Mouse (Mus musculus) cortical plate, adult 2 months (tissue): ENCODE results near the gene Tnik. TPM values are rescaled to one million over a fixed set of nuclear protein-coding genes. Genes with fewer than 3 reads are reported as not detected.

ENCODE experiments used
- H3K27ac ChIP-seq: fragments of 200-500 bp; 2 replicates; pipeline ENCODE4 v1.5.1; 2012; ENCODE audit warnings: low read length, control low read depth, inconsistent platforms; ENCODE audit not compliant: insufficient read depth
- H3K4me1 ChIP-seq: fragments of 200-500 bp; 2 replicates; pipeline ENCODE4 v1.6.1; 2011; ENCODE audit warnings: low read length; ENCODE audit not compliant: control insufficient read depth, insufficient read depth
- H3K4me3 ChIP-seq: fragments of 200-500 bp; 2 replicates; pipeline ENCODE4 v1.5.1; 2011; ENCODE audit warnings: mild to moderate bottlenecking, low read length, control low read depth; ENCODE audit not compliant: insufficient read depth
- CTCF ChIP-seq: fragments of 200-500 bp; IDR thresholded peaks from 2 replicates; pipeline ENCODE4 v1.5.1; 2011; ENCODE audit warnings: mild to moderate bottlenecking, control low read depth, low read length; ENCODE audit not compliant: insufficient read depth; ENCODE audit errors: extremely low read depth
- POLR2A ChIP-seq: fragments of 200-500 bp; IDR thresholded peaks from 2 replicates; pipeline ENCODE4 v1.6.1; 2011; ENCODE audit warnings: mild to moderate bottlenecking, low read length, control low read depth; ENCODE audit not compliant: insufficient read depth; ENCODE audit errors: extremely low read depth
- polyA plus RNA-seq: library from polyadenylated mRNA; depleted of rRNA; stranded (reverse); fragments of >200 nt; gene quantifications from 2 replicates; pipeline ENCODE4 v1.2.3, GENCODE M21; 2012

Gene Tnik
- polyA plus RNA-seq, 1 experiment: 95.8 TPM

DNA sequence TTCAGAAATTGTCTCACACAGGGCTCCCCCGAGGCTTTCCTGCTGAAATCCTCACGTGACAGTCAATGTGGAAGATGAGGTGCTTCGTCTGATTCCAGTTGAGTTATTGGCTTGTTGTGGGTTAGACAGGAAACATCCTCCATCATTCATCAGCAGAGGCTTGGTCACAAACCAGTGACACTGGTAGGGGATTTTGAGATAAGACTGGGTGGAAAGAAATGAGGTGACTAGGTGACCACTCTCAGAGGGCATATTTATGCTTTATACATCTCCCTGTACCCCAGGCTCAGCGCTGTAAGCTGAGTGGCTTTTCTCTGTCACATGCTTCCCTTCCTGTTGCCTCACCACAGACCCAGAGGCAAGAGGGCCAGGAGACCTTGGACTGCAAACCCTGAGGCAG is 184.9 kb downstream of the Tnik start:
- TF ChIP-seq CTCF: no peak
- no peak overlapping the region for H3K4me3 ChIP-seq
- no peak overlapping the region for H3K27ac ChIP-seq
- peaks cover 2% of the 10 kb centered on the region; the same call in 1 of the 2 replicates for H3K4me1 ChIP-seq

DNA sequence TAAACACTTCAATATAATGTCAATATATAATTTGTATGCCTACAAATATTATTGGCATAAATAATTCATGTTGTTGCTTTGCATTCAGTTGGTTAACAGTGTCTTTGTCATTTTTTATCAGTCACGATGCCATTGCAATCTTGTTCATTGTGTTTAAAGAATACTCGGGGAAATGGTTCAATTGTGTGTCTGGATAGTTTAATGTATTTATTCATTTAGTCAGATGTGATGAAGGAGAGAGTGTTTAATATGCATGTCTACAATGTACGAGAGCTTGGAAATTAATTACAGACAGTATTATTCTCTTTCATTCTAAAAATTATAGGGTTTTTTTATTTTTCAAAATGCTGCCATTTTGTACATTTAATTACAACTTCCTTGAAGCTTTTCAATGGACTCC is 190.4 kb downstream of the Tnik start:
- Histone ChIP-seq H3K27ac (no peak overlapping the region), H3K4me1 (peaks cover 6% of the 10 kb centered on the region), H3K4me3 (no peak overlapping the region)
- TF ChIP-seq CTCF (no peak), POLR2A (no peak)

DNA sequence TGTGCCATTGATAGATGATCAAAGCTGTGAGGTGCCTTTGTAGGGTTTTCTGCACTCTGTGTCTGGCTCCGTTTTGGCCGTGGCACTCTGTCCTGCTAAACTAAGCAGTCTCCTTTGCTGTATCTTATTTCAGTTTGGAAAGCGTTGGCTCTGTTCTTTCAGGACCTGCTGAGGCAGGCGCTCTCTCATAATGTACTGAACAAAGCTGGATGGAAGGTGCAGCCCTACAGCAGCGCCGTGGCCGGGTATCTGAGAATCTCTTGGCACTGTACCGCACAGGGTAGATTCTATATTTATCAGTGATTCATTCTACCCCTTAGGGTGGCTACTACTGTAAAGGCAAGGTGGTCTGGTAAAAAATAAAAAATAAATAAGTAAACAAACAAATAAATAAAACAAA is 193.8 kb downstream of the Tnik start:
- Histone ChIP-seq H3K4me1 (peaks cover 6% of the 10 kb centered on the region; the same call in 1 of the 2 replicates), H3K4me3 (no peak overlapping the region), H3K27ac (no peak overlapping the region)
- no peak for TF ChIP-seq POLR2A
- no peak for TF ChIP-seq CTCF

DNA sequence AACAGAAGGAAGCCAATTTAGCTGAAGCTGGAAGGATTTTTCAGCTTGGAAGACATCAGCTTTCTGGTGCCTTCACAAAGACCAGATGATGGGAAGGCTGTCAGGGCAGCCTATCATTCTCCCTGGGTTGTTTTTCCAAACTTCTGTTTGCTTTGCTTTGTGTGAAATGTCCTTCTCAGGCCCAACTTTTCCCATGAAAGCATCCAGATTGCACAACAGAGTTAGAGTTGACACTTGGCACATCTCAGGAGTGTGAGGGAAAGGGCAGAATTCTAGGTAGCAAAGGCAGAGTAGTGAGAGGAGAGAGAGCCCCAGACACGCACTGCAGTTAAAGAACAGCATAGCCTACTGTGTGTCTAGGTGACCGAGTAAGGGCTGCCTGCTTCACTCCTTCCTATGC is 194.5 kb downstream of the Tnik start:
- H3K4me1 ChIP-seq: peaks cover 6% of the 10 kb centered on the region; the same call in 1 of the 2 replicates
- H3K4me3 ChIP-seq: no peak overlapping the region
- TF ChIP-seq CTCF: no peak
- TF ChIP-seq POLR2A: no peak
- no peak overlapping the region; the same call in 1 of the 2 replicates for H3K27ac ChIP-seq

DNA sequence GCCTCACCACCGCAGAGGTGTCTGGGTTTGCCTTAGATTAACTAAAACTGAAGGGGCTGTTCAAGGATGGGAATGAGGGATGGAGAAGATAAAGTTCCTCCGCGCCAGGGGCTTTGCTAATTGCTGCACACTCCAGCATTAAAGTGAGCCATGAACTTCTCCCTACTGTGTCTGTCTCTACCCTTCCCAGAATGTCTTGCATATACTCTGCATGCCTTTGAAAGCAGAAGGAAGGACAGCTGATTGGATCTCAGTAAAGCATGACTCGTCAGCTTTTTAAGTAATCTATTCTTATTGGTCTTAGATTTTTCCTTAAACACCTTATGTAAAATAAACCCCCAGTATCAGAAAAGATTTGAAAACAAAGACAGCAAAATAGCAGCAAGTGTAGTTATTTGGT is 203.7 kb downstream of the Tnik start:
- Histone ChIP-seq H3K4me1 (peaks cover 4% of the 10 kb centered on the region), H3K27ac (no peak overlapping the region), H3K4me3 (no peak overlapping the region)
- no peak for TF ChIP-seq CTCF

DNA sequence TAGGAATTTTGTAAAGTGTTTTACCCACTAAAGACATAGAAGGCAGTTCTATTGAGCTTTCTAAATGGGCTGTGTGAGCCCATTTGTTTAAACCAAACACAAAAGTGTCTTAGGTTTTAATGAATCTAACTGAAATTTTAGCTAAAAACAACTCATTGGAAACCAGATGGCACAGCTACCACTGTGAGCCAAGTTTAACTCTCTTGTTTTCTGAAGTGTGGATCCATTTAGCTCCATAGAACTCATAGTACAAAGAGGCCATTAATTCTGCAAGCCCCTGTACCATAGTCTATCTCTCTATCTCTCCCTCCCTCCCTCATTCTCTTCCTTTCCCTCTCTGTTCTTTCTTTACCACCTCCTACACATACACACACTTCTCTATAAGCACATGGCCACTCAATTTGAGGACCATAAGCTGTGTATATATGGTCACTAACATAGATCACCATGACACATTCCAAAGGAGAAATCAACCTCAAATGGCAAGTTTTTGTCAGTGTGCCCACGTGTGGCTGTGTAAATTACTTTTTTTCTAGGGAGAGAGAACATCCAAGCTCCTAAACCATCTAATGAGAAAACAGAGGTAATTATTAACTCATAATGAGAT is 204.2 kb downstream of the Tnik start:
- no peak for TF ChIP-seq CTCF
- TF ChIP-seq POLR2A: no peak
- Histone ChIP-seq H3K4me3 (no peak overlapping the region), H3K27ac (peak overlapping the region; percentile 62; the same call in 1 of the 2 replicates), H3K4me1 (peaks cover 4% of the 10 kb centered on the region)

DNA sequence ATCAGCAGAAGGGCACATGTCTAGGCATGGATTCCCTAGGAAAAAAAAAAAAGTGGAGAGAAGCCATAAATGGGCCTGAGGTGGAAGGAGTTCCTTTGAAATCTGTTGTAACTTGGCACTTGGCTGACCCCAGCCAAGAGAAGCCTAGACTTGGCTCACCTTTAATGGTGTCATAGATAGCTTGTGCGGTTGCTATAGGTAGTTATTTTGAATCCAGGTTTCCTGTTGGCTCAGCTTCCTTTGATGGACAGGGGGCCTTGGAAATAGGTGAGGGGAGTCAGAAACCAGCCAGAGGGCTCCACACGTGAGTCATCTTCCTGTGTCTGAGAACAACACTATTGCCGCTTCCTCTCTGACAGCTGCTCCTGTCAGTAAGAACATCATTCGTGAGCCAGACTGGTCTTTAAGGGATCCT is 204.9 kb downstream of the Tnik start:
- TF ChIP-seq POLR2A: no peak
- no peak for TF ChIP-seq CTCF
- Histone ChIP-seq H3K4me3 (no peak overlapping the region), H3K4me1 (peaks cover 4% of the 10 kb centered on the region), H3K27ac (no peak overlapping the region)

DNA sequence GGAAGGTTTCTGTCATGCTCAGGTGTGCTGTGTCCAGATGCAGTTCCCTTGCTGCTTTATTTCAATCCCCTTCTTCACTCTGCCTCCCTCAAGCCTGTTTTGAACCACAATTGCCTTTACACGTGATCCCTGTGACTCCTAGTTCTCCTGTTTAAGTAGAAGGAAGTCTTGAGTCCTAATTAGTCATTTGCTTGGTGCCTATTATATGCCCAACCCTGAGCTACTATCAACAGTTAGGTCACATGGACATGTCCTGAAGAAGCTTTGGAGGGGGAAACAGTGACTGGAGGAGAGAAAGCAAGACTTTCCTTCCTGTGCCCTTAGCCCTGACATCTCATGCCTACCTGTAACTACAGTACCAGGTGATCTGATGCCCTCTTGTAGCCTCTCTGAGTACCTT is 210.4 kb downstream of the Tnik start:
- Histone ChIP-seq H3K4me3 (no peak overlapping the region), H3K27ac (no peak overlapping the region), H3K4me1 (peaks cover 2% of the 10 kb centered on the region; the same call in 1 of the 2 replicates)
- TF ChIP-seq POLR2A: no peak
- no peak for TF ChIP-seq CTCF

DNA sequence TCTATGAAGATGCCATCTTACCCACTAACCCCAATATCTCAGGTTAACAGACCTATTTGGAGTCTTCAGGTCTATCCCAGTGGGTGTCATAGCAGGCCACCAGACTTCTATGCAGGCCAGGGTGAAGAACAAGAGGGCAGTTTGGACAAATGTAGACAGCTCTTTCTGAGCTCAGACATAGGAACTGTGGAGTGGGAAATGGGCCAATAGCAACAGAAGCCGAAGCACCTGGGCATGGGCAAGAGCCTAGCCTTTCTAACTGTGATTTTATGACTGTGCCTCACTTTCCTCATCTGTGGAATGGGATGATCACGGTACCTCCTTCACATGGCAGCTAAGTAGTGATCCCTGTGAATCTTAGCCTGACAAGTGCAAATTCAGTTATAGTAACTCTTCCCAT is 214.4 kb downstream of the Tnik start:
- Histone ChIP-seq H3K4me1 (peaks cover 10% of the 10 kb centered on the region), H3K4me3 (no peak overlapping the region), H3K27ac (no peak overlapping the region)
- no peak for TF ChIP-seq POLR2A
- TF ChIP-seq CTCF: no peak

DNA sequence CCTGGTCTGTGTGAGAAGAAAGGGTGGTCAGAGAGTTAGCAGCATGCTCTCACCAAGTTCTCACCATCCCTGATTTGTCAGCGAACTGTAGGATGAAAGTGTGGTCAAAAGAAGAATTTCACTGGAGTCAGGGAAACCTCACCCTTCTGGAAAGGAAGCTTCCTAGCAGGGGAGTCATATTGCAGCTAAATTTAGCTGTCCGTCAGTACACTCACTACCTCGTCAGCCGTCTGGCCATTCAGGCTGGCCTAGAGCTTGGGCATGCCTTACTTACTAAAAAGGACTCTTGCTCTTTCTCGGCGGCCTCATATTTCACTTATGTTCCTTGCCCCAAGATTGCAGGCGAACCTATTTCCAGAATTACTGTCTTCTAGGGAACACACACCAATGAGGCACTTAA is 222.7 kb downstream of the Tnik start:
- TF ChIP-seq CTCF: no peak
- TF ChIP-seq POLR2A: no peak
- H3K27ac ChIP-seq: no peak overlapping the region
- H3K4me3 ChIP-seq: no peak overlapping the region
- H3K4me1 ChIP-seq: peaks cover 7% of the 10 kb centered on the region
